Mouse (Mus musculus): ENCODE results near the gene Pygm. TPM values are rescaled to one million over a fixed set of nuclear protein-coding genes. Genes with fewer than 3 reads are reported as not detected.

Gene Pygm
- polyA plus RNA-seq, 1 experiment from 2014 or later, result 22.3 TPM

GRCm38 (mm10) chr19:6427653-6428434 lies 43.6 kb downstream of the Pygm start:
- Histone ChIP-seq H3K4me3 (peak overlapping the region; percentile 29), H3K27me3 (peaks cover 90% of the 10 kb centered on the region), H3K36me3 (no peaks in the 10 kb centered on the region), H3K27ac (no peak overlapping the region), H3K4me1 (peaks cover 20% of the 10 kb centered on the region), H3K4me2 (peak overlapping the region; percentile 52), H3K9me3 (no peaks in the 10 kb centered on the region), H3K9ac (no peak overlapping the region)
- WGBS, result 1% methylated on average over 93 of the region's 94 CpGs
- 0 out of 2 replicates have a peak, but pooled peaks have one; percentile 19 for ATAC-seq (ENCODE audit: borderline replicate concordance, extremely low read depth, low FRiP score, low TSS enrichment)

- Histone ChIP-seq H3K36me3 (no peaks in the 10 kb centered on the region), H3K4me3 (peak overlapping the region; percentile 29), H3K4me2 (peak overlapping the region; percentile 52), H3K4me1 (peaks cover 17% of the 10 kb centered on the region), H3K27me3 (peaks cover 83% of the 10 kb centered on the region), H3K9ac (no peak overlapping the region), H3K9me3 (no peaks in the 10 kb centered on the region), H3K27ac (no peak overlapping the region)
- WGBS, result under 1% methylated on average over 53 of the region's 60 CpGs
- ATAC-seq (ENCODE audit: borderline replicate concordance, extremely low read depth, low FRiP score, low TSS enrichment), result 0 out of 2 replicates have a peak, but pooled peaks have one; percentile 16
These were observed 44.5 kb downstream of the Pygm start for GRCm38 (mm10) chr19:6428501-6429200.

DNA sequence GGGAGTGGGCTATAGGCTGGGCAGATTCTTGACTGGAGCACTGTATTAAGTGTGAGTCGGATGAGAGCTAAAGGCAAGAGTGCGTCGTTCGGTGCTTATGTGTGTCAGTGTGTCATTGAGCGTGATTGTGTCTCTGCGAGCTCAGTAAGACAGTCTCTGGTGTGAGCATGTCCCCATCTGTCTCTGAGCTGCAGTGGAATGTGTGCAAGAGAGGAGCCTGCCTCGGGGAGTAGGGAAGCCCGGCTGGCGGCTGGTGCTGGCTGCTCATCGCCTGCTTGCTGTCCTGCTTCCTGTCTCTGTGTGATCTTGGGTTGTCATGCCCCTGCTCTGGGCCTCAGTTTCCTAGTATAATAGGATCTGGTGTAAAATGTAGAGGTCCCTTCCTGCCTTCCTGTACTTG lies 58.8 kb downstream of the Pygm start:
- Histone ChIP-seq H3K9ac (no peak overlapping the region), H3K4me3 (no peak overlapping the region), H3K27ac (no peak overlapping the region), H3K36me3 (no peaks in the 10 kb centered on the region), H3K9me3 (no peaks in the 10 kb centered on the region), H3K27me3 (0 out of 2 replicates have a peak, but pooled peaks cover 4% of the 10 kb centered on the region), H3K4me1 (peaks cover 3% of the 10 kb centered on the region; the same call in 1 of the 2 replicates), H3K4me2 (no peak overlapping the region)
- no peak for ATAC-seq (ENCODE audit: borderline replicate concordance, extremely low read depth, low FRiP score, low TSS enrichment)
- WGBS, result 57% methylated on average over 10 of the region's 10 CpGs

GRCm38 (mm10) chr19:6445761-6446423 lies 61.7 kb downstream of the Pygm start:
- no peak overlapping the region for H3K27ac ChIP-seq
- WGBS, result 45% methylated on average over 10 of the region's 10 CpGs
- H3K4me2 ChIP-seq, result no peak overlapping the region
- no peaks in the 10 kb centered on the region for H3K36me3 ChIP-seq
- H3K4me1 ChIP-seq, result peaks cover 3% of the 10 kb centered on the region; the same call in 1 of the 2 replicates
- no peak for ATAC-seq (ENCODE audit: borderline replicate concordance, extremely low read depth, low FRiP score, low TSS enrichment)
- H3K27me3 ChIP-seq, result 0 out of 2 replicates have a peak, but pooled peaks cover 4% of the 10 kb centered on the region
- H3K9ac ChIP-seq, result no peak overlapping the region
- no peak overlapping the region for H3K4me3 ChIP-seq
- H3K9me3 ChIP-seq, result no peaks in the 10 kb centered on the region

DNA sequence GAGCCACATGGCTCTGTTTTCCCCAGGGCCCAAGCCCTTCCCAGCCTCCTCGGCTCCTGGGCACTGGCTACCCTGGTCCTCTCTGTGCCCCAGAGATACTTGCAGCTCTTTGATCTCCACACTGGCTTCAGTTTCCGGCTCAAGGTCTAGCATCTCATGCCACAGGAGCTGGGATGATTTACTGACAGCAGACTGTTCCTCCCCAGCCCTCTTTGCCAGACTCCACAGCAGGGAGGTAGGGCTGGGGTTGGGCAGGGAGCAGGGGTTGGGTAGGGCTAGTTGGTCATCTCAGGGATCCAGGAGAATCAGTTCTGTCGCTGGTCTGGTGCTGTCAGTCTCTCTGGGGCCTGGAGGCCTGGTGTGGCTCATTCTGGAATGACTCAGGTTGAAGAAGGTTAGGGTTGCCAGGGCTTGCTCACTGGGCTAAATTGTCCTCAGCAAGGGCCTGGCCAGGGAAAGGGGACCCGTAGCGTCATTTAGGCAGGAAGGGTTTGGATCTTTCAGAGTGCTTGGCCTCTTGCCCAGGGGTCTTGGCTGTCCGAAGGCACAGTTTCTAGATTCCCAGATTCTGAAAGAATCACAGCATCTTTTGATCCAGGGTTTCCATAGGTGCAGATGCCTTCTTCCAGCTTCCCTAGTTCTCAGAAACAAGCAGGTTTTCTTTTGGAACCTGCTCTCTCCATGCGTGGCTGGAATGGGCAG lies 62.7 kb downstream of the Pygm start:
- H3K27me3 ChIP-seq, result 0 out of 2 replicates have a peak, but pooled peaks cover 4% of the 10 kb centered on the region
- H3K27ac ChIP-seq, result no peak overlapping the region
- ATAC-seq (ENCODE audit: borderline replicate concordance, extremely low read depth, low FRiP score, low TSS enrichment), result no peak
- H3K4me3 ChIP-seq, result no peak overlapping the region
- WGBS, result 46% methylated on average over 7 of the region's 7 CpGs
- no peaks in the 10 kb centered on the region for H3K9me3 ChIP-seq
- H3K4me2 ChIP-seq, result no peak overlapping the region
- H3K4me1 ChIP-seq, result peaks cover 8% of the 10 kb centered on the region
- no peaks in the 10 kb centered on the region for H3K36me3 ChIP-seq
- H3K9ac ChIP-seq, result no peak overlapping the region

Small RNA genes lying within 50 kb of the gene (microRNA-seq; reads per million reads assigned to microRNA genes)
- gene Mir6989, result not detected

Other genes with a start within 250 kb of the Pygm start
- gene Batf2, start 243.4 kb upstream of the Pygm start, polyA plus RNA-seq (2015; fragmentation: Nextera tagmentation; extraction: Ambion mirVana), result 0.42 and 0.56 TPM in 2 replicates
- gene Arl2, start 242.9 kb upstream of the Pygm start, polyA plus RNA-seq (2015; fragmentation: Nextera tagmentation; extraction: Ambion mirVana), result 96.9 and 106 TPM in 2 replicates
- not detected in 2 replicates for gene Majin, start 200.0 kb upstream of the Pygm start, polyA plus RNA-seq (2015; fragmentation: Nextera tagmentation; extraction: Ambion mirVana)
- 0.48 TPM in 1 of 2 replicates, not detected in the other for gene Gpha2, start 158.0 kb upstream of the Pygm start, polyA plus RNA-seq (2015; fragmentation: Nextera tagmentation; extraction: Ambion mirVana)
- gene Ppp2r5b, start 148.5 kb upstream of the Pygm start, polyA plus RNA-seq (2015; fragmentation: Nextera tagmentation; extraction: Ambion mirVana), result 17.1 and 19.2 TPM in 2 replicates
- 8.9 and 9.3 TPM in 2 replicates for gene Atg2a, start 142.7 kb upstream of the Pygm start, polyA plus RNA-seq (2015; fragmentation: Nextera tagmentation; extraction: Ambion mirVana)
- 66.7 and 76.1 TPM in 2 replicates for gene Ehd1, start 107.7 kb upstream of the Pygm start, polyA plus RNA-seq (2015; fragmentation: Nextera tagmentation; extraction: Ambion mirVana)
- gene Cdc42bpg, start 77.9 kb upstream of the Pygm start, polyA plus RNA-seq (2015; fragmentation: Nextera tagmentation; extraction: Ambion mirVana), result 0.77 and 0.92 TPM in 2 replicates
- 82.6 and 85.7 TPM in 2 replicates for gene Men1, start 49.4 kb upstream of the Pygm start, polyA plus RNA-seq (2015; fragmentation: Nextera tagmentation; extraction: Ambion mirVana)
- gene Map4k2, start 43.3 kb upstream of the Pygm start, polyA plus RNA-seq (2015; fragmentation: Nextera tagmentation; extraction: Ambion mirVana), result 19.2 and 22.9 TPM in 2 replicates
- gene Sf1, start 20.7 kb upstream of the Pygm start, polyA plus RNA-seq (2015; fragmentation: Nextera tagmentation; extraction: Ambion mirVana), result 133 and 136 TPM in 2 replicates
- gene Rasgrp2, start 14.9 kb downstream of the Pygm start, polyA plus RNA-seq (2015; fragmentation: Nextera tagmentation; extraction: Ambion mirVana), result 62.6 and 72.1 TPM in 2 replicates
- 0.58 and 0.97 TPM in 2 replicates for gene Nrxn2, start 34.3 kb downstream of the Pygm start, polyA plus RNA-seq (2015; fragmentation: Nextera tagmentation; extraction: Ambion mirVana)
- 0.11 TPM in 1 of 2 replicates, not detected in the other for gene Slc22a12, start 158.6 kb downstream of the Pygm start, polyA plus RNA-seq (2015; fragmentation: Nextera tagmentation; extraction: Ambion mirVana)

All from lung, embryonic 15.5 days (tissue).